Mouse (Mus musculus) lung, postnatal 0 days (tissue): Measurements from ENCODE around the gene Sdk1. TPM values are rescaled to one million over a fixed set of nuclear protein-coding genes. Genes with fewer than 3 reads are reported as not detected.
"Not testable (repeated sequence)": the region's sequence is repeated elsewhere in the genome, so short reads cannot be mapped to it uniquely, and the experiment has no call there.

ENCODE experiments used
- ATAC-seq: fragments of 200-750 bp; cut with Nextera tagmentation; 2 replicates; pipeline ENCODE4 v1.8.0; 2017; ENCODE audit warnings: moderate library complexity
- DNase-seq: peaks from one replicate; pipeline ENCODE4 v3.0.0-alpha.2; 2016; ENCODE audit warnings: low spot score
- H3K27ac ChIP-seq: fragments of 300-500 bp; sonication (generic); 2 replicates; pipeline ENCODE4 v1.5.1; 2014; ENCODE audit warnings: antibody characterized with exemption, mild to moderate bottlenecking, low read length, mixed read lengths
- H3K27me3 ChIP-seq: fragments of 300-500 bp; sonication (generic); replicated peaks from 2 replicates; pipeline ENCODE4 v1.6.1; 2014; ENCODE audit warnings: low read length, mixed read lengths; ENCODE audit not compliant: insufficient read depth
- H3K36me3 ChIP-seq: fragments of 300-500 bp; sonication (generic); 2 replicates; pipeline ENCODE4 v1.6.1; 2014; ENCODE audit warnings: low read length, mixed read lengths; ENCODE audit not compliant: insufficient read depth
- H3K4me1 ChIP-seq: fragments of 300-500 bp; sonication (generic); 2 replicates; pipeline ENCODE4 v1.6.1; 2014; ENCODE audit warnings: antibody characterized with exemption, low read depth, low read length, mixed read lengths; ENCODE audit not compliant: insufficient read depth
- H3K4me2 ChIP-seq: fragments of 300-500 bp; sonication (generic); replicated peaks from 2 replicates; pipeline ENCODE4 v1.6.1; 2014; ENCODE audit warnings: low read depth, mild to moderate bottlenecking, low read length, moderate library complexity, mixed read lengths
- H3K4me3 ChIP-seq: fragments of 300-500 bp; sonication (generic); 2 replicates; pipeline ENCODE4 v1.5.1; 2014; ENCODE audit warnings: low read depth, low read length
- H3K9ac ChIP-seq: fragments of 300-500 bp; sonication (generic); replicated peaks from 2 replicates; pipeline ENCODE4 v1.6.1; 2014; ENCODE audit warnings: low read depth, mild to moderate bottlenecking
- H3K9me3 ChIP-seq: fragments of 300-500 bp; sonication (generic); 2 replicates; pipeline ENCODE4 v1.6.1; 2016; ENCODE audit warnings: low read length, mixed read lengths
- CTCF ChIP-seq: IDR thresholded peaks from 2 replicates; pipeline ENCODE4 v1.5.1; 2016; ENCODE audit warnings: antibody characterized with exemption, mild to moderate bottlenecking
- EP300 ChIP-seq: IDR thresholded peaks from 2 replicates; pipeline ENCODE4 v1.6.1; 2016; ENCODE audit warnings: antibody characterized with exemption, mild to moderate bottlenecking, control low read depth
- WGBS: fragments of 180-500 bp; shearing (Covaris S2); extraction: QIAGEN DNeasy Blood & Tissue Kit; methylation state at CpG from one replicate; pipeline ENCODE4 v1.1.7; 2014; 5-methylcytosine and 5-hydroxymethylcytosine counted together
- polyA plus RNA-seq: library from polyadenylated mRNA; unstranded; fragments of >200 nt; fragmentation: Nextera tagmentation; extraction: Ambion mirVana; gene quantifications from 2 replicates; pipeline ENCODE4 v1.2.1, GENCODE M21; 2015

Sdk1 gene
- polyA plus RNA-seq, 1 experiment from 2014 or later = 0.19 TPM

DNA sequence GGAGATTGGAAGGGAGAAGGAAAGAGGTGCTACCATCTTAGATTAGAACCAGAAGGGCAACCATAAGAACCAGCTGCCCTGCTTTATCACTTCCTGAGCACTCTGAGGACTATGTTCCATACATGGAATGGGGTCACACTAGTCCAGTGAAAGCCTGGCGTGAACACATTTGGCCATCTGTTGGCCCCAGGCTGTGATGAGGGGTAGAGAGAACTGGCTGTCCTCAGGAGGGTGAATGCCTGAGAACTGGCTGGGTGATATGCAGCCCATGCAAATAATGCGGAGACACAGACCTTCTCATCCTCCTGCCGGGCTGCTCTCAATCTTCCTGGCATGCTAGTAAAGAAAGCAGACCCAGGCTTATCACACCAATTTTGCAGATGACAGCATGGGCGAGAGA, 384.1 kb downstream of the Sdk1 start:
- H3K9ac ChIP-seq = no peak overlapping the region
- no peak overlapping the region for H3K4me3 ChIP-seq
- H3K9me3 ChIP-seq = no peaks in the 10 kb centered on the region
- DNase-seq = no peak
- H3K36me3 ChIP-seq = no peaks in the 10 kb centered on the region
- no peaks in the 10 kb centered on the region for H3K27me3 ChIP-seq
- H3K27ac ChIP-seq = no peak overlapping the region
- TF ChIP-seq EP300 (no peak), CTCF (no peak)
- ATAC-seq = no peak
- no peaks in the 10 kb centered on the region for H3K4me1 ChIP-seq
- H3K4me2 ChIP-seq = no peak overlapping the region
- WGBS = 80% methylated on average over 4 of the region's 4 CpGs

- no peak for ATAC-seq
- no peak for DNase-seq
- TF ChIP-seq EP300 = no peak
- TF ChIP-seq CTCF = no peak
- Histone ChIP-seq H3K4me2 (no peak overlapping the region), H3K9me3 (no peaks in the 10 kb centered on the region), H3K27ac (no peak overlapping the region), H3K4me3 (no peak overlapping the region), H3K4me1 (no peaks in the 10 kb centered on the region), H3K36me3 (no peaks in the 10 kb centered on the region), H3K9ac (no peak overlapping the region), H3K27me3 (no peaks in the 10 kb centered on the region)
- WGBS = 80% methylated on average over 5 of the region's 5 CpGs
These were observed 390.4 kb downstream of the Sdk1 start for GRCm38 (mm10) chr5:141631641-141632040.

DNA sequence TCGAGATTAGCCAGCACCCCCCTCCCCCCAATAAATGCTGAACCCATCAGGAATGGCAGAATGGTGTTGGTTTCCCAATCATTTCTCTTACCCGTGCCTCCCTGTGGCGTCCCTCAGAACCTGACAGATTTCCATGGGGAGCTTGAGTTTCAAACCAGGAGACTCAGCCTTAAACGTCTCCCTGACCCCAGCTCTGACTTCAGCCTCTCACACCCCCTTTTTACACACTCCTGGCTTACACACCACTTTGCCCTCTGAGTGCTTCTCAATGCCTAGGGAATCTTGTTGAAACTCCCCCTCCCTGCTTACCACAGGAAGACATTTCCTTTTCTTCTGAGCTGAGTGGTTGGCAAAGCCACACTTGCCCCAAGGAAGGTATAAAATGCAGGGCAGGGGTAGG, 392.0 kb downstream of the Sdk1 start:
- no peak overlapping the region for H3K27ac ChIP-seq
- H3K9me3 ChIP-seq = no peaks in the 10 kb centered on the region
- no peak overlapping the region for H3K4me2 ChIP-seq
- 57% methylated on average over 4 of the region's 4 CpGs for WGBS
- no peaks in the 10 kb centered on the region for H3K36me3 ChIP-seq
- DNase-seq (no peak), ATAC-seq (no peak)
- H3K4me3 ChIP-seq = no peak overlapping the region
- H3K9ac ChIP-seq = no peak overlapping the region
- no peaks in the 10 kb centered on the region for H3K4me1 ChIP-seq
- H3K27me3 ChIP-seq = no peaks in the 10 kb centered on the region
- TF ChIP-seq CTCF (no peak), EP300 (no peak)

- Histone ChIP-seq H3K4me1 (no peaks in the 10 kb centered on the region), H3K9ac (no peak overlapping the region), H3K36me3 (no peaks in the 10 kb centered on the region), H3K27me3 (no peaks in the 10 kb centered on the region), H3K4me3 (no peak overlapping the region), H3K4me2 (no peak overlapping the region), H3K27ac (no peak overlapping the region), H3K9me3 (no peaks in the 10 kb centered on the region)
- no peak for DNase-seq
- ATAC-seq = no peak
- no peak for TF ChIP-seq CTCF
- TF ChIP-seq EP300 = no peak
- WGBS = 86% methylated on average over 11 of the region's 11 CpGs
These were observed 395.1 kb downstream of the Sdk1 start for GRCm38 (mm10) chr5:141636406-141636805.

GRCm38 (mm10) chr5:141637054-141637453, 395.8 kb downstream of the Sdk1 start:
- H3K9ac ChIP-seq, ATAC-seq, H3K4me2 ChIP-seq, DNase-seq, H3K9me3 ChIP-seq, H3K36me3 ChIP-seq, H3K4me1 ChIP-seq, H3K27ac ChIP-seq, H3K27me3 ChIP-seq, H3K4me3 ChIP-seq: not testable (repeated sequence)
- WGBS = 69% methylated on average over 3 of the region's 3 CpGs

GRCm38 (mm10) chr5:141645671-141646070, 404.4 kb downstream of the Sdk1 start:
- no peak for DNase-seq
- H3K4me3 ChIP-seq = no peak overlapping the region
- no peak for ATAC-seq

DNA sequence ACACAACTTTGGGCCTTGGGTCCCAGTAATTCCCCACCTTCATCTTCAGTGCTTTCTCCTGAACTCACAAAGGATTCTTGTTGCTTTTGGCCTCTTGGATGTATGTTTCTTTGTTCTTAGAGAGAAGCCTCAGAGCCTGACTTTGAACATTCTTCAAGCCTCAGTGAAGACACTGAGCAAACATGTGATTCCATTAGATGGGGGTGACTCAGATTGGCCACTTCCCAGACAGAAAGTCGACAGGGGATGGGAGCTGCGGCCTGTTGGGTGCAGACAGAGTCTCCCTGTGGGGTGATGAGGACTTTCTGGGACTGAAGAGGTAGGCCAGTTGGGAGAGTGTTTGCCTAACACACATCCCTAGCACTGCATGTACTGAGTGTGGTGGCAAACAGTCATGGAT, 405.3 kb downstream of the Sdk1 start:
- no peak for ATAC-seq
- H3K4me1 ChIP-seq = no peaks in the 10 kb centered on the region
- 34% methylated on average over 2 of the region's 2 CpGs for WGBS

More at GRCm38 (mm10) chr5:141645671-141646070, 404.4 kb downstream of the Sdk1 start:
- Histone ChIP-seq H3K27ac (no peak overlapping the region), H3K27me3 (no peaks in the 10 kb centered on the region), H3K4me1 (no peaks in the 10 kb centered on the region), H3K4me2 (no peak overlapping the region), H3K9me3 (no peaks in the 10 kb centered on the region), H3K9ac (no peak overlapping the region), H3K36me3 (no peaks in the 10 kb centered on the region)
- no peak for TF ChIP-seq EP300
- TF ChIP-seq CTCF = no peak
- 87% methylated on average over 5 of the region's 5 CpGs for WGBS

More for the DNA sequence above, 405.3 kb downstream of the Sdk1 start:
- no peaks in the 10 kb centered on the region for H3K9me3 ChIP-seq
- H3K9ac ChIP-seq = no peak overlapping the region
- no peak overlapping the region for H3K4me3 ChIP-seq
- no peak for DNase-seq
- H3K27ac ChIP-seq = no peak overlapping the region
- no peaks in the 10 kb centered on the region for H3K36me3 ChIP-seq
- no peaks in the 10 kb centered on the region for H3K27me3 ChIP-seq
- no peak overlapping the region for H3K4me2 ChIP-seq
- TF ChIP-seq EP300 (no peak), CTCF (no peak)
